Mouse (Mus musculus) brain, embryonic 14.5 days (tissue): Measurements from ENCODE around the gene Fmn2.

Experiments
- CTCF ChIP-seq: fragments of 200-500 bp; IDR thresholded peaks from 2 replicates; pipeline ENCODE4 v1.5.1; 2012; ENCODE audit warnings: inconsistent platforms, mild to moderate bottlenecking, moderate library complexity, borderline replicate concordance; ENCODE audit not compliant: insufficient read depth, insufficient read length; ENCODE audit errors: extremely low read depth
- POLR2A ChIP-seq: fragments of 200-500 bp; IDR thresholded peaks from 2 replicates; pipeline ENCODE4 v1.6.1; 2012; ENCODE audit warnings: mild to moderate bottlenecking, inconsistent platforms, borderline replicate concordance; ENCODE audit not compliant: poor library complexity, insufficient read depth, insufficient read length, severe bottlenecking; ENCODE audit errors: extremely low read depth

DNA sequence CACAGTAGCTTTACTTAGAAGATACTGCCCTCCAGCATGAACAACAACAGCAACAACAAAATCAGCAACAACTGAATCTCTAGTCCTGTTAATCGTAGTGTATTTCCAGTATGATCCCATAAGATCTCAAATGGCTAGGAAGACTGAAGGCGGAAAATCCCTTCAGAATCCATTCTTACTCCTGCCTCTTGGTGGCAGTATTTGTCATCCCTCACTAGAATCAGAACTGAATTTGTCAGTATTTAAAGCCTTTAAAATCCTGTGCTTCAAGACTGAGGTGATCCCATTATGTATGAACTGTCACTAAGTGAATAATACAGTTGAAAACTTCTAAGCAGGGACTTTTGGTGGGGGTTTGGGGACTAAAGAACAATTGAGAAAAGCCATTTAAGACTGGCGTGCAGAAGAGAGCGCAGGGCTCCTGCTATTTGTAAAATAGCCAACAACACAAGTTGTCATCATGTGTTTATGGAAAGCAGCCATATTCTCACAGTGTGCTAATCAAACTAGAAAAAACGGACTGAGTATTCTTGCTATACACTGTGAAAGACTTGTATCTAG, 90.9 kb downstream of the Fmn2 start:
- no peak for TF ChIP-seq POLR2A
- peak; percentile 40; the same call in 1 of the 2 replicates for TF ChIP-seq CTCF
